Mouse (Mus musculus): Measurements from ENCODE around the gene Map3k4. TPM values are rescaled to one million over a fixed set of nuclear protein-coding genes. Genes with fewer than 3 reads are reported as not detected.

Map3k4 gene
- total and polyA plus RNA-seq, 3 experiments = 12.7 to 22.6 (median 20.9) TPM

DNA sequence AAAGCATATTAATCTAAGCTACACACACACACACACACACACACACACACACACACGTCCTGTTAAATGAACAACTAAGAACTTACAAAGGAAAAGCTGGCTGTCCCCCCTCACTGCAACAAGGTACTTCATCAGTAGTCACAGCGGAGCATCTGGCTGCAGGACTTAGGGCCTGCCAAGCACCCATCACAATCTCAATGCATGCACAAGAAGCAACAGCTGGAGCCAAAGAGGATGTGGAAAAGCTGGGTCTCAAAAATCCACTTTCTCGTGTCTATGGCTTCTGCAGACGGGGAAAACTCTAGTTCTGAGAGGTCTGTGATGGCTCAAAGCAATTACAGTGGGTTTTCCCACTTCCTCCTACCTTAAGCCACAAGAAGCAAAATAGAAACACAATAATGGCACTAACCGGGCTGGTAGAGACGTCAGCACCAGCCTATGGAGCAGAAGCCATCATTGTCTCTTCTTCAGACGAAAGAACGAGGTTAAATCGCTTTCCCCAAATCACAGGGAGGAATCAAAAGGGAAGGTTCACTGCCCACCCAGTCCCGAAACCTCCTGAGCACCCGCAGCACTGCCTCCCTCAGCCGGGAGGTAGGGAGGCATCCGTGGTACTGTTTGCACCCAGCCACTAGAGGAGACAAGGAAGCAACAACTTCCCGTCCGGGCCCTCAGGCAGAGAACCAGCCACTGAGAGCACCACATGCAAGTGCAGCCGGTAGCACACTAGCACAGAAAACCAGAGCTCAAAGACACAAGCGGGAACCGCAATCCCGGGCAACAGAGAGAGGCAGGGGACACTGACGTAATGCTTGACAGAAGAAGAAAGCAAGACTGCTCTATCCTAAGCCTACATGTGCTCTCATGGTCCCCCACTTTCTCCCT is 11.1 kb downstream of the Map3k4 start (continued):
- TF ChIP-seq NELFE (IDR thresholded peaks at IDR 0.05; ENCODE audit: low read depth, low read length) (no peak), POLR2AphosphoS2 (IDR thresholded peaks at IDR 0.05; ENCODE audit: low read depth, low read length) (no peak), PAX5 (IDR thresholded peaks at IDR 0.05; ENCODE audit: low read length) (no peak), TBP (conservative IDR thresholded peaks at IDR 0.05; ENCODE audit: low read depth, low read length) (no peak), USF1 (IDR thresholded peaks at IDR 0.05; ENCODE audit: low read depth, low read length) (no peak), ZC3H11A (IDR thresholded peaks at IDR 0.05; ENCODE audit: low read depth, low read length) (no peak), JUND (conservative IDR thresholded peaks at IDR 0.05; ENCODE audit: low read depth, low read length) (no peak; the same call in 1 of the 2 replicates), RCOR1 (conservative IDR thresholded peaks at IDR 0.05; ENCODE audit: low read depth, low read length) (no peak), CHD2 (IDR thresholded peaks at IDR 0.05; ENCODE audit: low read length) (no peak)

DNA sequence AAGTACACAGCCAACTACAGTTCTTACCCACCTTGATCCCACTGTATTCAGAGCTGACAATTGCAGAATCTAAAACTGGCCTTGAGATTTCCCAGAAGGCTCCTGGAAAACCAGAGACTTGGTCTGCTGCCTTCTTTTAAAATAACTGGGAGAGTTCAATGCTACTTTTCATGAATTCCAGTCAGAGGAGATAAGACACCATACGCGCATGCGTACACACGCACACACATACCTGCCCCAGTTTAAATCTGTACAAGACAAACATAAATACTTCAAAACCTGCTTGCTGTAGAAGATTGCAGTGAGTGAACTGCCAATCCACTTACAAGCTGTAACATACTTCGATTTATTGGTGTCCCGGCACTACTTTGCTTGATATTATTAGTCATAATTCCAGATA is 13.9 kb downstream of the Map3k4 start:
- no peak overlapping the region for H3K27ac ChIP-seq (ENCODE audit: insufficient read depth, low read depth)
- no peak overlapping the region for H3K9ac ChIP-seq (ENCODE audit: insufficient read depth, low read depth)
- peaks cover 0 to 10% of the 10 kb centered on the region in 2 experiments for H3K36me3 ChIP-seq (replicated peaks in 1 of 2; ENCODE audit: control insufficient read depth in 1 of 2, insufficient read depth in 1 of 2, low read length in 1 of 2)
- peaks cover 11 to 65% of the 10 kb centered on the region in 2 experiments for H3K4me1 ChIP-seq (ENCODE audit: control insufficient read depth in 1 of 2, insufficient read depth in 2 of 2)
- dilution Hi-C loops (cut with MboI; ENCODE audit: extremely low pct_ligation_motif_present, extremely low pct_unique_long_range_greater_than_20kb, low sequenced_read_pairs) = no loop called here
- no peaks in the 10 kb centered on the region for H3K27me3 ChIP-seq (replicated peaks)
- no peak for DNase-seq (ENCODE audit: extremely low read depth)
- H3K4me3 ChIP-seq (replicated peaks in 1 of 3; ENCODE audit: low read depth in 2 of 3, low read length in 2 of 3, poor library complexity in 1 of 3) = no peak overlapping the region
- H3K9me3 ChIP-seq (replicated peaks; ENCODE audit: low read length) = no peaks in the 10 kb centered on the region
- TF ChIP-seq ZMIZ1 (IDR thresholded peaks at IDR 0.05; ENCODE audit: low read depth, low read length) (no peak), ZKSCAN1 (IDR thresholded peaks at IDR 0.05; ENCODE audit: borderline replicate concordance, low read depth, low read length) (no peak), MXI1 (IDR thresholded peaks at IDR 0.05; ENCODE audit: low read depth, low read length) (no peak), SIN3A (IDR thresholded peaks at IDR 0.05; ENCODE audit: low read length) (no peak), ZC3H11A (IDR thresholded peaks at IDR 0.05; ENCODE audit: low read depth, low read length) (no peak), CTCF (conservative IDR thresholded peaks at IDR 0.05 in 1 of 2, IDR thresholded peaks at IDR 0.05 in 1 of 2; ENCODE audit: low read depth in 2 of 2, low read length in 2 of 2) (no peak), CHD1 (IDR thresholded peaks at IDR 0.05; ENCODE audit: low read depth, low read length) (no peak), JUN (IDR thresholded peaks at IDR 0.05; ENCODE audit: insufficient read depth, low read depth, low read length) (no peak), KAT2A (IDR thresholded peaks at IDR 0.05; ENCODE audit: insufficient replicate concordance, low read length) (no peak), ETS1 (conservative IDR thresholded peaks at IDR 0.05; ENCODE audit: low read depth, low read length) (no peak)
- in situ Hi-C loops (cut with MboI; ENCODE audit: low pct_ligation_motif_present, low pct_unique_long_range_greater_than_20kb, low sequenced_read_pairs) = no loop called here
- no peaks in the 10 kb centered on the region for H3K79me2 ChIP-seq (replicated peaks; ENCODE audit: control insufficient read depth, extremely low read depth, insufficient read depth, poor library complexity, severe bottlenecking)
- H3K4me2 ChIP-seq (ENCODE audit: insufficient read depth, low read depth, poor library complexity, severe bottlenecking) = no peak overlapping the region
